Mouse (Mus musculus) WW6 (cell line): ENCODE measurements around the gene Pfkfb4.
A peak's percentile ranks its signal among the peaks of the same experiment; 100 is the strongest.

Experiments used
- DNase-seq: peaks from one replicate; pipeline ENCODE4 v3.0.0-alpha.2; 2013; ENCODE audit warnings: low read depth, low spot score

The Pfkfb4 gene

GRCm38 (mm10) chr9:108992620-108993361, 1.2 kb downstream of the Pfkfb4 start:
- DNase-seq = no peak

GRCm38 (mm10) chr9:108996411-108996810, 4.8 kb downstream of the Pfkfb4 start:
- no peak for DNase-seq

DNA sequence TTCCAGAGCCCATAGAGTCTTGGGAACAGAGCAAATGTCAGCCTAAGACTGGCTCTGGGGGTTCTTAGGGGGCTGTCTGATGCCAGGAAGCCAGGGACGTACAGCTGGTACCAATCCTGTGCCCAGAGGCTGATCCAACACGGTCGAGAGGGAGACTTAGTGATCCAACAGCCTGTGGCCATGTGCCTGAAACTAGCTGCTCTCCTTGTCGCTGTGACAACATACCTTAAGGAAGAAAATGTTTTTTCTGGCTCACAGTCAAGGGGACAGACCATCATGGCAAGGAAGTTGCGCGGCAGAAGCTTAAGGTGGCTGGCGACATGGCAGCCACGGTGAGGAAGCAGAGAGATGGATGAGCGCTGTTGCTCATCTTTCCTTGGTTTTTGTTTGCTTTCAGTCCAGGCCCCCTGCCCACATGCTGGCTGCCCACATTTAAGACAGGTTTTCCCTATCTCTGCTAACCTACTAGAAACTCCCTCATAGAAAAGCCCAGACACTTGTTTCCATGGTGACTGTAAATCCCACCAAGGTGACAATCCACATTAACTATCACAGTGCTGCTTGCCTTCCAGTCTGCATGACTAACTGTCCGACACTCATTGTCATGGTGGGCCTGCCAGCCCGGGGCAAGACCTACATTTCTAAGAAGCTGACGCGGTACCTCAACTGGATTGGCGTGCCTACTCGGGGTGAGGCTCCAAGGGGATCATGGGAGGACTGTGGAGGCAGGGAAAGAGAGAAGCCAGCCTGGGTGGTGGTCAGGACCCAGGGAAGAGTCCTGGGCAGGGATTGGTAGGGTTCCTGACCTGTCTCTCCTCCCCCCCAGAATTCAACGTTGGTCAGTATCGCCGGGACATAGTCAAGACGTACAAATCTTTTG, 6.9 kb downstream of the Pfkfb4 start:
- no peak for DNase-seq

DNA sequence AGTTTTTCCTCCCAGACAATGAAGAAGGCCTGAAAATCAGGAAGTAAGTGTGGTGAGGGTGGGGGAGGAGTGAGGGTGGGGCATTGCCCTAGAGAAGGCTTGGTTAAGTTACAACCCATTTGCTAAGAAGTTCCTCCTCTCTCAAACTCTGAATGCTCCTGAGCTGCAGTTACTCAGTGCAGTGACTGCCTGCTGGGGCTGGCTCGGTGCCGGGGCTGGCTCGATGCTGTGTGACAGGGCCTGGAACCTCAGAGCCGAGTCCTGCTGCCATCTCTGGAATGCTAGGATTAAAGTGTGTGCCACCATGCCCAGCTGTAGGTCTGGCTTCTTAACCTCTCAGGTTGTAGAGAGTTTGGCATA, 7.6 kb downstream of the Pfkfb4 start:
- no peak for DNase-seq

GRCm38 (mm10) chr9:109000726-109001125, 9.1 kb downstream of the Pfkfb4 start:
- DNase-seq = peak; percentile 48

GRCm38 (mm10) chr9:109003201-109003600, 11.6 kb downstream of the Pfkfb4 start:
- no peak for DNase-seq

DNA sequence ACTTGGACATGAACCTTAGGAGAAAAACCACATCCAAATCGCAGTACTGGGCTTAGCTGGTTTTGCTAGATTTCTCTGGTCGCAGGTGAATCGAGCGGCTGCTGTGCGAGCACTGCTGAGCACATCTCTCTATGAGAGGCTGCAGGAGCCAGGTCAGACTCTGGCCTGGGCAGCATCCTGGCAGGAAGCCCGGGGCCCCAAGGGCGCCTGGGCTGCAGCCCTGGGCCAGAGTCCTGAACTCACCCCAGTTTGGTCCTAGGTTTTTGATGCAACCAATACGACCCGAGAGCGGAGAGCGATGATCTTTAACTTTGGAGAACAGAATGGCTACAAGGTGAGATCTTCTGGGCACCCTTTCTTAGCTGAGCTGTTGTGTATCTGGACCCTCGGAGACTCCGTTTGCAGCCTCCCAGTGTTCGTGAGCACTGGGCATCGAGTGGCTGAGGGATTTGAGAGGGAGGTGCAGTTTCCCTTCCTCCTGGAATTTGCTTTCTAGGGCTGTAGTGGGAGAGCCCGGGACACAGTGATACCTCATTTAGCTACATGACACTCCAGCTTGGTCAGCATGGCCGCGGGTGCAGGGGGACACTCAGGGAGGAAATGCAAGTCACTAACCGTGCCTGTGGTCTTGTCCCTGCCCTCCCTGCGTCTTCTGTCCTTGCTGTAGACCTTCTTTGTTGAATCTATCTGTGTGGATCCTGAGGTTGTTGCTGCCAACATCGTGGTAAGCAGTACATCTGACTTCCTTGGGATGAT, 15.6 kb downstream of the Pfkfb4 start:
- no peak for DNase-seq

- DNase-seq = no peak
These were observed 16.5 kb downstream of the Pfkfb4 start for GRCm38 (mm10) chr9:109008081-109008480.

DNA sequence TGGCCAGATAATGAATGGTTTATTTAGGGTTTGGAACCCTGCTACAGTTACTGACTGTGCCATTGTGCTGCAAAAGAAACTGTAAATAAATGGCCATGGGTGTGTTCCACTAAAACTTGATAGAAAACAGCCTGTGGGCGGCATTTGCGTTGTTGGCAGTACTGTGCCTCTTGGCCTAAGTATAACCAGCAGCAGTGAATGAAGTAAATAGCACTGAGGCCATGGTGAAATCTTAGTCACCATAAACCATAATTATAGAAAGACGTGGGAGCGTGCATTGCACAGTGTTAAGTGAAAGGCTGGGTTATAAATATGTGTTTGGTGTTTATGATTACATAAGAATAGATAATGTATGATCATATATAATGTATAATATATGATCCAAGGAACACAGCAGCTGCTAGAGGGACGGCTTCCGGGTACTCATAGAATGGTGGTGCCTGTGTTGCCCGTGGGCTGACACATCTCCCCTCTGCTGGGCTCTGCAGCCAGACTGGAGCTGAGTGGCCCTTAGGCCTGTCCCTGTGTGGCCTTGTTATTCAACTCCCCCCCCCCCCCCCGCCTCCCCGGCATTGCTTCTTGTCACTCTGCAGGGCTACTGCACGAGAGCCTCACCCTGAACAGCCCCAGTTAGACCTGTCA, 17.5 kb downstream of the Pfkfb4 start:
- DNase-seq = no peak

- DNase-seq = no peak
These were observed 18.2 kb downstream of the Pfkfb4 start for GRCm38 (mm10) chr9:109009636-109010315.

GRCm38 (mm10) chr9:109010316-109010690, 18.7 kb downstream of the Pfkfb4 start:
- DNase-seq = no peak

DNA sequence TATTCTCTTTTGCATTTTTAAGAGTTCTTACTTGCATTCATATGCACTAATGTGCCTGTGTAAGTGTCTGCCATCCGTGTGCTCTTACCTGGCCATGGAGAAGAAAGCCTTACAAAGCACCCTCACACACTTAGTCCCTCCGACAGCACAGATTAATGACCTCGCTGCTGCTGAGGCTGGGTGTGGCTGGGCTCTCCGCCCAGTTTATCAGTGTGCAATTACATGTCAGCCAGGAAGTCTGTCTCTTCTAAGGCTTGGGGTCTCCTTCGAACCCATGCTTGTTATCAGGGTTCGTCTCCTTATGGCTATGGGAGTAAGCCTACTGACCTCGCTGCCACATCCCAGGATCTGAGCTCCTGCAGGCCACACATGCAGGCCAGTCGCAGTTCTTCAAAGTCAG, 23.8 kb downstream of the Pfkfb4 start:
- DNase-seq = no peak

DNA sequence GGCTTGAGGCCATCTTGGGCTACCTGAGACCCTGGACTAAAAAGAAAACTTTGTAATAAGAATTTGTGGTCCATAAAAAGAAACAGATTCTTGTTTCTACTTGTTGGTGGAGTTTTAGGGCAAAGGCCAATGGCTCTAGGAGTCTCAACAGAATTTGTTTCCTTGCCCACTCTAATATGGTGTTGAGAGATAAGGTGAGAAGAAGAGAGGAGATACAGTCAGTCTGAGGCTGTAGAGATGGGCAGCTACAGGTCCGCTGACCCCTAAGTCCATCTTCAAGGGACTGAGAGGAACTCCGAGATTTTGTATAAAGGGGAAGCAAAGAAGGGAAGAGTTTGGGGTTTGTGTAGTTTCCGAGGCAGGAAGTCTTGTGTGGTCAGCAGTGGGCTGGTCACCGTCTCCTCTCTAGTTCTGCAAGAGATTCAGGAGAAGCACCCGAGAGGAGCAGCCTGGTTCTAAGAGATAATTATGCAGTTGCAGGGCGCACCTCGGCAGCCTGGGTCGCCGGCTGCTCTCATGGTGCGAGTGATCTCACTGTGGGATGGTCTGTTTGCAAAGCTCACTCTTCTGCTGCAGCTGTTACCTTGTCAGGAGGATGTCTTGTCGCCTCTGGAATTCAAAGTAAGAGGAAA, 25.5 kb downstream of the Pfkfb4 start:
- no peak for DNase-seq

- no peak for DNase-seq
These were observed 29.9 kb downstream of the Pfkfb4 start for GRCm38 (mm10) chr9:109021428-109021827.

- DNase-seq = no peak
These were observed 31.5 kb downstream of the Pfkfb4 start for GRCm38 (mm10) chr9:109022866-109023685.

DNA sequence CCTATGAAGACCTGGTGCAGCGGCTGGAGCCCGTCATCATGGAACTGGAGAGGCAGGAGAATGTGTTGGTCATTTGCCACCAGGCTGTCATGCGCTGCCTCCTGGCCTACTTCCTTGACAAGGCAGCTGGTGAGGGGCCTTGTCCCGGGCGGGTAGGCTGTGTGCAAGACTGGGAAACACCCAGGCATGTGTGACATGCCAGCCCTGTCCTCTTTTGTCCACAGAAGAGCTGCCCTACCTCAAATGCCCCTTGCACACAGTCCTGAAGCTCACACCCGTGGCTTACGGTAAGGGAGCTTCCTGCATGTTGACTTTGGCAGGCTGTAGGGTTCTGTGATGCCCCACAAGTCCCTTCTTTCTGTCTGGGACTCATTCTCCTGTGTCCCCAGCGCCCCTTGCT, 35.9 kb downstream of the Pfkfb4 start:
- DNase-seq = no peak

DNA sequence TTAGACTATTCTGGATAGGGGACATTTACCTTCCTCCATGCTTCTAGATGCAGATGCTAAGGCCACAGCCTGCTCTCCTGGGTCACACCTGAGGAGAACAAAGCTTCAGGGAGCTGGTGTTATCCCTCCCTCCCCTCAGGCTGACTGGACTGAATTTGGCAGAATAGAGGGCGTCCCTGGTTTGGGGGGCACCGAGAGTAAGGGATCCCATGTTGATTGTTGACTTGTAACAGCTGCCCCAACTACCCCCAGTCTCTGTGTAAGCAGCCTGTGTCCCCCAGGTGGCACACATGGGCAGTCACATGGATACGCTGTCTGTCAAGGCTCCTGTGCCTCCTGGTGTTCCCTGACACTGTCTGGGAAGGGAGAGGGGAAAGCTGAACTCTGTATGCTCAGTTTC, 36.8 kb downstream of the Pfkfb4 start:
- no peak for DNase-seq

GRCm38 (mm10) chr9:109028919-109029318, 37.3 kb downstream of the Pfkfb4 start:
- no peak for DNase-seq

DNA sequence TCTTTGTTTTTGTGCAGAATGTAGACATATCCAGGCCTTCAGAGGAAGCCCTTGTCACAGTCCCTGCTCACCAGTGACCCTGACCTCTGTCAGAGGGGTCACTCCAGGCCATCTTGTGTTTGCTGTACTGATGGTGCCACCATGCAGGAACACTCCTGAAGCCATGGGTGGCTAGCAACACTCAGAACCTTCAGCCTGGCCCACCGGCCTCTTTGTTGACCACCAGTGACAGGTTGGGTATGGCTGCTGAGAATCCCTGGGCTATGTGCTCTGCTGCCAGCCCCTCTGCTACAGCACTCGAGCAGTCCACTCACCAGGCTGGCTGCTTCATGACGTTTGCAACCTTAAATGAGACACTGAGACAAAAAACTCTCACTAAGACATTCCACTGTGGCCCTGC, 38.7 kb downstream of the Pfkfb4 start:
- no peak for DNase-seq

GRCm38 (mm10) chr9:109031001-109031400, 39.4 kb downstream of the Pfkfb4 start:
- DNase-seq = no peak
